Mouse (Mus musculus) lung, embryonic 14.5 days (tissue): ENCODE measurements at regions not wholly inside any gene's neighbourhood (a gene's known extent, or its start where the extent isn't known, plus 50 kb on each side); places are given as distances from the start of the nearest gene placed in this dataset.

Experiments
- ATAC-seq: fragments of 200-750 bp; cut with Nextera tagmentation; 2 replicates; pipeline ENCODE4 v1.8.0; 2017; ENCODE audit warnings: mild to moderate bottlenecking, moderate TSS enrichment, moderate library complexity; ENCODE audit not compliant: insufficient read depth
- DNase-seq: peaks from one replicate; pipeline ENCODE4 v3.0.0-alpha.2; 2015
- H3K27ac ChIP-seq: fragments of 300-500 bp; sonication (generic); 2 replicates; pipeline ENCODE4 v1.5.1; 2014; ENCODE audit warnings: low read depth, mild to moderate bottlenecking, moderate library complexity
- H3K27me3 ChIP-seq: fragments of 300-500 bp; sonication (generic); 2 replicates; pipeline ENCODE4 v1.6.1; 2014; ENCODE audit warnings: low read length, control low read depth; ENCODE audit not compliant: insufficient read depth
- H3K36me3 ChIP-seq: fragments of 300-500 bp; sonication (generic); 2 replicates; pipeline ENCODE4 v1.6.1; 2014; ENCODE audit warnings: control low read depth; ENCODE audit not compliant: insufficient read depth
- H3K4me1 ChIP-seq: fragments of 300-500 bp; sonication (generic); 2 replicates; pipeline ENCODE4 v1.6.1; 2014; ENCODE audit warnings: antibody characterized with exemption, control low read depth; ENCODE audit not compliant: insufficient read depth
- H3K4me2 ChIP-seq: fragments of 300-500 bp; sonication (generic); 2 replicates; pipeline ENCODE4 v1.6.1; 2014; ENCODE audit warnings: mild to moderate bottlenecking
- H3K4me3 ChIP-seq: fragments of 300-500 bp; sonication (generic); 2 replicates; pipeline ENCODE4 v1.5.1; 2014; ENCODE audit warnings: low read depth, low read length
- H3K9ac ChIP-seq: fragments of 300-500 bp; sonication (generic); 2 replicates; pipeline ENCODE4 v1.6.1; 2014
- H3K9me3 ChIP-seq: fragments of 300-500 bp; sonication (generic); 2 replicates; pipeline ENCODE4 v1.6.1; 2016; ENCODE audit warnings: low read depth, low read length, control low read depth
- CTCF ChIP-seq: IDR thresholded peaks from 2 replicates; pipeline ENCODE4 v1.5.1; 2016; ENCODE audit warnings: antibody characterized with exemption, low read depth
- WGBS: fragments of 180-500 bp; shearing (Covaris S2); extraction: QIAGEN DNeasy Blood & Tissue Kit; methylation state at CpG from one replicate; pipeline ENCODE4 v1.1.7; 2014; 5-methylcytosine and 5-hydroxymethylcytosine counted together

DNA sequence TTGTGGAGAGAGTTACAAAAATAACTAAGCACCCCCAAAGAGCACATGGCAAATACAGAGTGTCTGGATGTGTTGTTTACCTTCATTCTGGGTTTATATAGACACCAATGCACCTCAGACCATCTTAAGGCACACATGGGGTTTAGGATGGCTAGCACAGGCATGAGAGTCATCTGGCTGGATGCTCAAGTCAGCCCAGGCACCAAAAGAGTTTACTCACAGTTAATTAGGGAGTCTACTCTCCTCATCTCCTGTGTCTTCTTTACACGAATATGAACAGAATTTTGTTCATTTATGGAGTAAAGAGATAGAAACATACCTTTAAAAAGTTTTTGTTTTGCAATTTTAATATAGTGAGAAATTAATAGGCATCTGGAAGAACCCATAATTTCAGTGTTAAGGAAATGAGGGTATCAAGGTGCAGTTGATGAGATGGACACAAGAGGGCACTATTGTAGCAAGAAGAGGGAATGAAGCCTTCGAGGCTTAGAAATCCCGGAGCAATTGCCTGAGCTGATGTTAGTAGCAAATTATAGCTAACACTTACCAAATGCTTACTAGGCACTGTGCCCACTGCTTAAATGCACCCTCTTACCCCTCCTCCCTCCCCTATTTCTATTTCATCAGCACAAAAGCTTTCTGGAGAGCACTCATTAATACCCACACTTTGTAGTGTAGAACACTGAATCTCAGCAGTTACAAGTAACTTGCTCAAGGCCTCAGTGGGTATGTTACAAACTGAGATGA lies 174.6 kb downstream of the Eepd1 start:
- Histone ChIP-seq H3K4me3 (no peak overlapping the region), H3K36me3 (no peaks in the 10 kb centered on the region), H3K9ac (no peak overlapping the region), H3K4me2 (no peak overlapping the region), H3K4me1 (no peaks in the 10 kb centered on the region), H3K9me3 (no peaks in the 10 kb centered on the region), H3K27ac (no peak overlapping the region), H3K27me3 (no peaks in the 10 kb centered on the region)
- TF ChIP-seq CTCF, result peak; percentile 80
- ATAC-seq (no peak), DNase-seq (peak; percentile 84)
- WGBS, result 2% methylated on average over 3 of the region's 3 CpGs

DNA sequence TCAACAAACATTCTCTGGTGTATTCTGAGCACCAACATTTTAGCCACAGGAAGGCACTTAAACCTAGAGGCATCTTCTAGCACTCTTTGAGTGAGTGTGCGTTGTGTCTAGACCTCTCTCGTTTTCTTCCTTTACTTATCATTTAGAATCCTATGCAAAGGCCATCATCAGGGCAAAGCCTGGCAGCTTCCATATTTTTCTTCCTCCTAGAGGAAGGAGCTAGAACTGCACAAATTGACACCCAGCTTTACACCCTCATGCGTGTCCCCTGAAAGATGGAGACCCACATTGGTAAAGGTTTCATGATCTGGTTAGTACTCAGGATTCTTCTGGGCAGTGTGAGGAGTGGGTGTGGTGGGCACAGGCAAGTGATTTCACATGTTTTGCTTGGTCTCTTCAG lies 175.2 kb downstream of the Eepd1 start:
- 84% methylated on average over 3 of the region's 3 CpGs for WGBS

DNA sequence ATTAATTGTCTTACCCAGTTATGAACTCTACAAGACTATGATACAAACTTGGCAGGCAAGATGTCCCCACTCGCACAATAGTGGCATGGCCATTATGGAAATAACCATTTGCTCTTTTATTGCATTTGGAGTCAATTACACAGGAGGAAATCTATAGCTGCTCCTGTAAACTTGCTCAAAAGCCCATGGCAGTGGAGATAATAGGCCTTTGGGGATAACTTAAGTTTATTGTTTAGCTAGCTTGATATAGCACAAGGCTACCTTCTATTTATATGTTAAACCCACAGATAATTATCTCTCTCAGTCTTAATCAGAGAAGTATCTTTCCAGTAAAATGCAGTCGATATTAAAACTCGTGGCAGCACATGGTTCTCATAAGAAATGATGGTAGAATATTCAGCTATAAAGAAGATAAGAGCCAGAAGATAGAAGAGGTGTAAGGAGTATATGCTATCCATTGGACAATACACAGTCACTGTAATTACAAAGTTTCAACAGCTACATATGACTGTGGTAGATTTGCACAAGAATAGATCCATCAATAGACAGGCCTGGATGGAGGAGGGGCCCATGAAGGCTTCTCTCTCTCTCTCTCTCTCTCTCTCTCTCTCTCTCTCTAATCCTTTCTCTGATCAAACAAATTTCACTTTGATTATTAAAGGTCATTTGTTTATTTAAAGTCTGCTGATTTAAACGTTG lies 202.4 kb downstream of the Eepd1 start:
- WGBS, result 71% methylated on average over 4 of the region's 4 CpGs
- H3K27ac ChIP-seq, result no peak overlapping the region
- no peaks in the 10 kb centered on the region for H3K36me3 ChIP-seq
- H3K4me1 ChIP-seq, result no peaks in the 10 kb centered on the region
- H3K9ac ChIP-seq, result no peak overlapping the region
- no peak overlapping the region for H3K4me3 ChIP-seq
- no peak overlapping the region for H3K4me2 ChIP-seq
- DNase-seq (no peak), ATAC-seq (no peak)
- no peaks in the 10 kb centered on the region for H3K9me3 ChIP-seq
- TF ChIP-seq CTCF, result no peak
- H3K27me3 ChIP-seq, result no peaks in the 10 kb centered on the region

More for the DNA sequence above, 175.2 kb downstream of the Eepd1 start:
- Histone ChIP-seq H3K9ac (no peak overlapping the region), H3K4me1 (no peaks in the 10 kb centered on the region), H3K4me2 (no peak overlapping the region), H3K36me3 (no peaks in the 10 kb centered on the region), H3K27ac (no peak overlapping the region), H3K4me3 (no peak overlapping the region), H3K9me3 (no peaks in the 10 kb centered on the region), H3K27me3 (no peaks in the 10 kb centered on the region)
- no peak for DNase-seq
- no peak for TF ChIP-seq CTCF
- ATAC-seq, result no peak

DNA sequence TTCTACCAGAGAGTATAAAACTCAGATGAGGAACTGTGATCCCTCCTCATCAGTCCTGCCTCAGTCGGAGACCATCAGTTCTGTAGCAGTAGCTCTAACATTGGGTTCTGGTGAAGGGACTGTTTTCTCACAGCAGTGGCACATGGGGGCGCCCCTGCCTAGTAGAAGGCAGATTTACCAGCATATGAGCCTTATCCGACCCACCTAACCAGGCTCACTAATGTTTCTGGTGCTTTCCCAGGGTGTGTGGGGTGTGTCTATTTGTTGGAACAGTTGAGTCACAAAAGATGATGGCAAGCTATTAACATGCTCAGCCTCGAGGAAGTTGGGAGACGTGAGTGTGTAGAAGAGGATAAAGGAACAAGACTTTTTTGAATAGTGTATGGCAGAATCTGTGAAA lies 212.3 kb downstream of the Eepd1 start:
- Histone ChIP-seq H3K36me3 (no peaks in the 10 kb centered on the region), H3K27me3 (no peaks in the 10 kb centered on the region), H3K9ac (no peak overlapping the region), H3K4me2 (no peak overlapping the region), H3K4me1 (no peaks in the 10 kb centered on the region), H3K27ac (no peak overlapping the region), H3K4me3 (no peak overlapping the region), H3K9me3 (no peaks in the 10 kb centered on the region)
- 44% methylated on average over 5 of the region's 5 CpGs for WGBS
- DNase-seq (peak; percentile 56), ATAC-seq (no peak)
- peak; percentile 56 for TF ChIP-seq CTCF

DNA sequence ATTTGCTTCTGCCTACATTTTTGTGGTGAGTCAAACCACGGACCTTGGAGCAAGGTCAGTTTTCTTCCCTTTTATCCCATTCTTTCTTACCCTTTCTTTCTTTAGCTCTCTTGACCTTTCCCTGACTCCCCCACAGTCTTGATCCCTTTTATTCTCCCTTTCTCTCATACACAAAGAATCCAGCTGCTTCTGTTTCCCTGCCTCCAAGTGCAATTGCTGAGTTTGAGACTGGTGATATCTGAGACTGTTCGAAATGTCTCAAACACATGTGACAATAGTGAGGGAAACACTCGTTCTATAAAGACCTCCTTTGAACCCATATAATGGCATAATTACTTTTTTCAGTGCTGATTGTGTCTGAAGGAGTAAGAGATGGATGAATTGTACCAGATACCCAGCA lies 213.7 kb downstream of the Eepd1 start:
- Histone ChIP-seq H3K36me3 (no peaks in the 10 kb centered on the region), H3K27ac (no peak overlapping the region), H3K9me3 (no peaks in the 10 kb centered on the region), H3K9ac (no peak overlapping the region), H3K4me3 (no peak overlapping the region), H3K27me3 (no peaks in the 10 kb centered on the region), H3K4me2 (no peak overlapping the region), H3K4me1 (no peaks in the 10 kb centered on the region)
- TF ChIP-seq CTCF, result no peak
- DNase-seq, result no peak
- 43% methylated on average over 3 of the region's 3 CpGs for WGBS
- ATAC-seq, result no peak

DNA sequence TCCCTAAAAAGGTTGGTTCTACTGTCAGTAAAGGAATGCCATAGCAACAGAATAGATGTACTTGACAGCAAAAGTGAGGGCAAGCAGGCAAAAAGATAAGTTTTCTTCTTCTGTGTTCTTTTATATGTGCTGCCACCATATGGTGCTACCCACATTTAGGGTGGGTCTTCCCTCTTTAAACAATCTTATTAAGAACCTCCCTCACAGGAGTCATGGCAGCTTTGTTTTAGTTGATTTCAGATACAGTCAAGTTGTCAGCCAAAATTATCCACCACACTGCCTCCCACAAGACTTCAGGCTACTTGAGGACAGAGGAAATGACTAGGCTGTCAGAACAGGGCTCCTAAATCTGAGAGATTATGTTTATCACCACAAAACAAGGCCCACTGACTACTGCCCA lies 232.3 kb downstream of the Eepd1 start:
- Histone ChIP-seq H3K36me3 (no peaks in the 10 kb centered on the region), H3K4me1 (no peaks in the 10 kb centered on the region), H3K27me3 (no peaks in the 10 kb centered on the region), H3K4me3 (no peak overlapping the region), H3K27ac (no peak overlapping the region), H3K4me2 (no peak overlapping the region), H3K9ac (no peak overlapping the region), H3K9me3 (no peaks in the 10 kb centered on the region)
- ATAC-seq, result no peak
- TF ChIP-seq CTCF, result no peak
- no peak for DNase-seq

DNA sequence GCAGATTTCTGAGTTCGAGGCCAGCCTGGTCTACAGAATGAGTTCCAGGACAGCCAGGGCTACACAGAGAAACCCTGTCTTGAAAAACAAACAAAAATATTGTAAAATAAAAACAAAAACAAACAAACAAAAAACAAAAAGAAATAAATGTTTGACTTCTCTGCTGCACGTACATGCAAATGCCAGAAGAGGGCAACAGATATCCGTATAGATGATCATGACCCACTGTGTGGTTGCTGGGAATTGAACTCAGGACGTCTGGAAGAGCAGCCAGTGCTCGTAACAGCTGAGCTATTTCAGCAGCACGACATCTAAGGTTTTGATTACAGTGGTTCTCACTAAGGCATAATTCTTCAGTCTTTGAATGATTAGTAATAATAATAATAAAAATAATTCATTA lies 262.8 kb downstream of the Eepd1 start:
- H3K9ac ChIP-seq, result no peak overlapping the region
- H3K27ac ChIP-seq, result no peak overlapping the region
- WGBS, result 57% methylated on average over 6 of the region's 6 CpGs
- ATAC-seq, result no peak
- no peak for TF ChIP-seq CTCF
- no peaks in the 10 kb centered on the region for H3K4me1 ChIP-seq
- no peaks in the 10 kb centered on the region for H3K36me3 ChIP-seq
- DNase-seq, result peak; percentile 2
- no peak overlapping the region for H3K4me3 ChIP-seq
- no peaks in the 10 kb centered on the region for H3K27me3 ChIP-seq
- no peak overlapping the region for H3K4me2 ChIP-seq
- H3K9me3 ChIP-seq, result no peaks in the 10 kb centered on the region
